ENCODE assay signal across 8 mouse cellular contexts in the genomic region with DNA sequence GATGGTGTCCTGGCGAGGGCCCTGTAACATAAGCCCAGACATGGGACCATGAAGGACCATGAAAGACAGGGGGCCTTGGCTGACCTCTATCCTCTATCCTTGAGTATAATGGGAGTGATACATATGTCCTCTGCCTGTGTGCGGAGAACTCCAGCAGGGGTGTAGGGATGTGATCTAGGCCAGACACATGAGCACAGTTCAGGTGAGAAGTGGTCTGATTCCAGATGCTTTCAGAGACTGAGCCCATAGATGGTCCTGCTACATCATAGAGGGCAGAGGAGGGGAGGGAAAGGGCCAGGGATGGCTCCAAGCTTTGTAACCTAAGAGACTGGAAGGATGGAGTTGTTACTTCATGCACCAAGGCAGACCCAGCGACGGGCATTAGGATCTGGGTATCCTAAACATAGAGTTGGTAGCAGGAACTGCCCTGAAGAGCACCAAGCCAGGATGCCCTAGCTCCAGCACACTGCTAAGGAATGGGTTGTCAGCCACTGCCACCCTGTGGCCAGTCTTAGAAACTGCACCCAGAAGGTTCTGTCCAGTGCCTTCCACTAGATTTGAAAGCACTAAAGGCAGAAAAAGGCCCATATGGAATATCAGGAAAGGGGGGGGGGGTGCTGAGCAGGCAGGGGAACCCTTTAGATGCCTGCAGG. TPM values are rescaled to one million over a fixed set of nuclear protein-coding genes. Genes with fewer than 3 reads are reported as not detected.
DNase-seq lines count a peak whose midpoint lies in the region; ATAC-seq and TF ChIP-seq lines count a peak whose summit lies in the region.

No protein-coding gene starts in this region.

- peaks cover 9% of the 10 kb centered on the region; the same call in 1 of the 2 replicates for H3K4me1 ChIP-seq in forebrain, embryonic 16.5 days (replicated peaks; ENCODE audit: control insufficient read depth, insufficient read depth, low read length)
- 0 out of 2 replicates have a peak, but pooled peaks cover 3% of the 10 kb centered on the region for H3K4me1 ChIP-seq in lung, embryonic 14.5 days (ENCODE audit: insufficient read depth)

- H3K4me3 ChIP-seq in forebrain, embryonic 16.5 days (replicated peaks; ENCODE audit: low read length) = no peak overlapping the region
- H3K4me3 ChIP-seq in lung, embryonic 14.5 days (ENCODE audit: low read depth, low read length) = no peak overlapping the region

- peak; percentile 96 for TF ChIP-seq CTCF in lung, embryonic 14.5 days (IDR thresholded peaks at IDR 0.05; ENCODE audit: low read depth)

- H3K27ac ChIP-seq in forebrain, embryonic 16.5 days (ENCODE audit: low read length) = no peak overlapping the region
- no peak overlapping the region for H3K27ac ChIP-seq in lung, embryonic 14.5 days (ENCODE audit: low read depth)

- H3K9me3 ChIP-seq in forebrain, embryonic 16.5 days (ENCODE audit: control insufficient read depth, low read length) = no peaks in the 10 kb centered on the region
- no peaks in the 10 kb centered on the region for H3K9me3 ChIP-seq in lung, embryonic 14.5 days (ENCODE audit: low read depth, low read length)

- ATAC-seq in forebrain, embryonic 16.5 days = peak; percentile 76
- peak; percentile 58 for ATAC-seq in lung, embryonic 14.5 days (ENCODE audit: insufficient read depth)
- peak; percentile 39; the same call in 1 of the 2 replicates for ATAC-seq in neutrophil, adult 5-6 weeks (ENCODE audit: extremely low read depth, insufficient number of reproducible peaks, low FRiP score, poor library complexity, severe bottlenecking)
- ATAC-seq in erythroid progenitor cell, adult 5-6 weeks (replicated peaks; ENCODE audit: low FRiP score, poor library complexity, severe bottlenecking) = no peak

- H3K9ac ChIP-seq in forebrain, embryonic 16.5 days (replicated peaks; ENCODE audit: low read depth, low read length) = no peak overlapping the region
- H3K9ac ChIP-seq in lung, embryonic 14.5 days = no peak overlapping the region

- DNase-seq in urinary bladder, postnatal 25 days (ENCODE audit: low spot score) = peak; percentile 50
- DNase-seq in urinary bladder, adult 18-20 months (ENCODE audit: low spot score in 2 of 2) = no peak
- DNase-seq in cerebellum, adult 11-12 months = peak; percentile 57
- peak; percentile 15 to 45 for DNase-seq in kidney, adult 8-10 months
- DNase-seq in lung, embryonic 14.5 days = peak; percentile 86

- H3K4me2 ChIP-seq in forebrain, embryonic 16.5 days (ENCODE audit: low read length) = no peak overlapping the region
- H3K4me2 ChIP-seq in lung, embryonic 14.5 days = no peak overlapping the region

- no peaks in the 10 kb centered on the region for H3K36me3 ChIP-seq in forebrain, embryonic 16.5 days (ENCODE audit: control insufficient read depth, insufficient read depth)
- no peaks in the 10 kb centered on the region for H3K36me3 ChIP-seq in lung, embryonic 14.5 days (ENCODE audit: insufficient read depth)

- H3K27me3 ChIP-seq in forebrain, embryonic 16.5 days (replicated peaks; ENCODE audit: control insufficient read depth, insufficient read depth, low read length) = no peaks in the 10 kb centered on the region
- H3K27me3 ChIP-seq in lung, embryonic 14.5 days (ENCODE audit: insufficient read depth, low read length) = no peaks in the 10 kb centered on the region

- WGBS in forebrain, embryonic 16.5 days = 42% methylated on average over 4 of the region's 4 CpGs
- 35% methylated on average over 4 of the region's 4 CpGs for WGBS in lung, embryonic 14.5 days

RNA-seq across cellular contexts. Expression of a gene that starts 31.6 kb away (rescaled TPM):
- 0.38 TPM in 1 of 2 replicates, not detected in the other for polyA plus RNA-seq in forebrain, embryonic 16.5 days (2015; fragmentation: Nextera tagmentation; extraction: Ambion mirVana)
- 0.34 and 0.78 TPM in 2 replicates for polyA plus RNA-seq in lung, embryonic 14.5 days (2014; fragmentation: Nextera tagmentation; extraction: Ambion mirVana)
- total RNA-seq in neutrophil, adult 5-6 weeks (2017) = not detected in 2 replicates
- total RNA-seq in erythroid progenitor cell, adult 5-6 weeks (2015; ENCODE audit: low replicate concordance) = not detected in 2 replicates
- total RNA-seq in erythroid progenitor cell, adult 5-6 weeks (2017; ENCODE audit: low replicate concordance) = not detected in 2 replicates

Comparison
In these comparisons a context has a peak if more than half of its experiments do, and no peak if none do; other contexts are left out.
1. DNase-seq: peak in urinary bladder, postnatal 25 days (single experiment), cerebellum, adult 11-12 months (single experiment), kidney, adult 8-10 months (2 of 2) and lung, embryonic 14.5 days (single experiment); none in urinary bladder, adult 18-20 months (0 of 2).